Mouse (Mus musculus): ENCODE measurements around the gene Kcnj2. TPM values are rescaled to one million over a fixed set of nuclear protein-coding genes. Genes with fewer than 3 reads are reported as not detected.

The Kcnj2 gene
- polyA plus RNA-seq, 1 experiment from 2014 or later: 0.23 TPM

GRCm38 (mm10) chr11:111078107-111078506 is 12.1 kb downstream of the Kcnj2 start:
- no peaks in the 10 kb centered on the region for H3K9me3 ChIP-seq (replicated peaks; ENCODE audit: control insufficient read depth, low read length)
- H3K4me1 ChIP-seq (ENCODE audit: control insufficient read depth, insufficient read depth, low read length): no peaks in the 10 kb centered on the region
- H3K36me3 ChIP-seq (ENCODE audit: control insufficient read depth, insufficient read depth, low read length): no peaks in the 10 kb centered on the region
- no peak overlapping the region for H3K4me2 ChIP-seq (ENCODE audit: low read length)
- no peaks in the 10 kb centered on the region for H3K27me3 ChIP-seq (replicated peaks; ENCODE audit: control insufficient read depth, insufficient read depth, low read length)
- 83% methylated on average over 11 of the region's 11 CpGs for WGBS
- H3K9ac ChIP-seq (ENCODE audit: low read length): no peak overlapping the region
- H3K27ac ChIP-seq (ENCODE audit: low read depth, low read length): no peak overlapping the region
- no peak overlapping the region for H3K4me3 ChIP-seq (ENCODE audit: low read depth, low read length)
- no peak for DNase-seq (ENCODE audit: low spot score)
- ATAC-seq: no peak

- Histone ChIP-seq H3K4me2 (ENCODE audit: low read length) (no peak overlapping the region), H3K4me3 (ENCODE audit: low read depth, low read length) (no peak overlapping the region), H3K9ac (ENCODE audit: low read length) (no peak overlapping the region), H3K27ac (ENCODE audit: low read depth, low read length) (no peak overlapping the region), H3K4me1 (ENCODE audit: control insufficient read depth, insufficient read depth, low read length) (no peaks in the 10 kb centered on the region), H3K9me3 (replicated peaks; ENCODE audit: control insufficient read depth, low read length) (no peaks in the 10 kb centered on the region), H3K27me3 (replicated peaks; ENCODE audit: control insufficient read depth, insufficient read depth, low read length) (no peaks in the 10 kb centered on the region), H3K36me3 (ENCODE audit: control insufficient read depth, insufficient read depth, low read length) (no peaks in the 10 kb centered on the region)
- WGBS: 91% methylated on average over 2 of the region's 2 CpGs
- ATAC-seq (no peak), DNase-seq (ENCODE audit: low spot score) (no peak)
Measured at GRCm38 (mm10) chr11:111083009-111083408, 17.0 kb downstream of the Kcnj2 start.

- Histone ChIP-seq H3K36me3 (ENCODE audit: control insufficient read depth, insufficient read depth, low read length) (no peaks in the 10 kb centered on the region), H3K27me3 (replicated peaks; ENCODE audit: control insufficient read depth, insufficient read depth, low read length) (no peaks in the 10 kb centered on the region), H3K4me2 (ENCODE audit: low read length) (no peak overlapping the region), H3K9me3 (replicated peaks; ENCODE audit: control insufficient read depth, low read length) (no peaks in the 10 kb centered on the region), H3K27ac (ENCODE audit: low read depth, low read length) (no peak overlapping the region), H3K4me3 (ENCODE audit: low read depth, low read length) (no peak overlapping the region), H3K9ac (ENCODE audit: low read length) (no peak overlapping the region), H3K4me1 (ENCODE audit: control insufficient read depth, insufficient read depth, low read length) (no peaks in the 10 kb centered on the region)
- WGBS: 80% methylated on average over 6 of the region's 6 CpGs
- DNase-seq (ENCODE audit: low spot score): no peak
- no peak for ATAC-seq
Measured at GRCm38 (mm10) chr11:111086933-111087332, 21.0 kb downstream of the Kcnj2 start.

DNA sequence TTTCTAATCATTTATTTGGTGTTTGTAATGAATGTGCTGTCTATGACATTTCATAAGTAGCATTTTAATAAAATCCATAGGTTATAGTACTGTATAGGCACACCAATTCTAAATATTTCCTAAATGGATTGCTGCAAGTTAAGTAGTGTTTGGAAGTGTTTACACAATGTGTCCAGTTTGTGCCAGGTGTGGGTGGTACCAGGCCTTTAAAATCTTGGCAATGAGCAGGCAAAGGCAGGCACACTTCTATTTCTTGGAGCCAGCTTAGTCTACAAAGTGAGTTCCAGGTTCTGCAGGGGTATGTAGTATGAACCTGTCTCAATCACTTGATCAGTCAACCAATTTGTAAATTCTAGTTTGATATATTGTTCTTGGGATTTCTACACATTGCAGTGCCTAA is 22.3 kb downstream of the Kcnj2 start:
- no peak overlapping the region for H3K9ac ChIP-seq (ENCODE audit: low read length)
- H3K9me3 ChIP-seq (replicated peaks; ENCODE audit: control insufficient read depth, low read length): no peaks in the 10 kb centered on the region
- DNase-seq (ENCODE audit: low spot score): no peak
- H3K36me3 ChIP-seq (ENCODE audit: control insufficient read depth, insufficient read depth, low read length): no peaks in the 10 kb centered on the region
- no peaks in the 10 kb centered on the region for H3K27me3 ChIP-seq (replicated peaks; ENCODE audit: control insufficient read depth, insufficient read depth, low read length)
- H3K4me2 ChIP-seq (ENCODE audit: low read length): no peak overlapping the region
- H3K4me1 ChIP-seq (ENCODE audit: control insufficient read depth, insufficient read depth, low read length): no peaks in the 10 kb centered on the region
- H3K4me3 ChIP-seq (ENCODE audit: low read depth, low read length): no peak overlapping the region
- H3K27ac ChIP-seq (ENCODE audit: low read depth, low read length): no peak overlapping the region
- no peak for ATAC-seq

- H3K4me2 ChIP-seq (ENCODE audit: low read length): no peak overlapping the region
- H3K27ac ChIP-seq (ENCODE audit: low read depth, low read length): no peak overlapping the region
- WGBS: 69% methylated on average over 3 of the region's 3 CpGs
- H3K27me3 ChIP-seq (replicated peaks; ENCODE audit: control insufficient read depth, insufficient read depth, low read length): no peaks in the 10 kb centered on the region
- no peaks in the 10 kb centered on the region for H3K4me1 ChIP-seq (ENCODE audit: control insufficient read depth, insufficient read depth, low read length)
- H3K4me3 ChIP-seq (ENCODE audit: low read depth, low read length): no peak overlapping the region
- H3K36me3 ChIP-seq (ENCODE audit: control insufficient read depth, insufficient read depth, low read length): no peaks in the 10 kb centered on the region
- ATAC-seq (no peak), DNase-seq (ENCODE audit: low spot score) (no peak)
- no peak overlapping the region for H3K9ac ChIP-seq (ENCODE audit: low read length)
- no peaks in the 10 kb centered on the region for H3K9me3 ChIP-seq (replicated peaks; ENCODE audit: control insufficient read depth, low read length)
Measured at GRCm38 (mm10) chr11:111088812-111089211, 22.8 kb downstream of the Kcnj2 start.

DNA sequence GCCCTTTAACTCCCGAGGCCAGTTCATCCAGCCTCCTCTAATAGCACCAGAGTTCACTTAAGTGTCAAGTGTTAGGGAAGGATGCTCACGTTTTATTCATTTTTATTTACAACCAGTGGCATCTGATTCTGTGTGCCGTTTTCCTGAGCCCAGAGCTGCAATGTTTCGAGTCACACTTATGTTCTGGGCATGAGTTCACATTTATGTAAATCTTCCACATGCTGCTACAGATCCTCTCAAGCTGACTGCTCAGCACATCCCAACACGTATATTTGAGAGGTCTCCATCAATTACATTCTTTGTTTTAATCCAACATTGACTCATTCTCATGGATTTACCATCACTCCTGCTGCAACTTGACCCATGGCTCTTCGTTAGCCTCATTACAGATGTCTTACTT is 25.2 kb downstream of the Kcnj2 start:
- H3K4me2 ChIP-seq (ENCODE audit: low read length): no peak overlapping the region
- no peak overlapping the region for H3K4me3 ChIP-seq (ENCODE audit: low read depth, low read length)
- H3K4me1 ChIP-seq (ENCODE audit: control insufficient read depth, insufficient read depth, low read length): no peaks in the 10 kb centered on the region
- WGBS: 71% methylated on average over 6 of the region's 6 CpGs
- no peaks in the 10 kb centered on the region for H3K36me3 ChIP-seq (ENCODE audit: control insufficient read depth, insufficient read depth, low read length)
- no peak overlapping the region for H3K9ac ChIP-seq (ENCODE audit: low read length)
- no peaks in the 10 kb centered on the region for H3K27me3 ChIP-seq (replicated peaks; ENCODE audit: control insufficient read depth, insufficient read depth, low read length)
- H3K27ac ChIP-seq (ENCODE audit: low read depth, low read length): no peak overlapping the region
- H3K9me3 ChIP-seq (replicated peaks; ENCODE audit: control insufficient read depth, low read length): no peaks in the 10 kb centered on the region
- DNase-seq (ENCODE audit: low spot score) (no peak), ATAC-seq (no peak)

DNA sequence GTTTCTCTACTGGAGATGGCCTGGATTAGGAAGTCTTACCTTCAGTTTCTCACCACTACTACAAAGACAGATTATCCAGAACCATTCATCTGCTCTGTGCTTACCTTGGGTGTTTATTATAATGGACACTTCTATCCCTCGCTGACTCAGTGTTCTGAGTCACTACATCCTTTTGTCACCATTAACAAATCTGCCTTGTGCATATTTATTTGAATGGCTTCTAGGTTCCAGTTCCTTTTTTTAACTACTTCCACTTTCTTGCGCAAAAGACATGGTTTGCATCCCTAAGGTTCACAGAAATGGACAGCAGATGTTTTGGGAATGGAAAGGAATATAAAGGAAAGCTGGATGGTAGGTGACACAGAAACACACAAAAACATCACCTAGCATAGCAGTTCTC is 27.0 kb downstream of the Kcnj2 start:
- H3K9ac ChIP-seq (ENCODE audit: low read length): no peak overlapping the region
- DNase-seq (ENCODE audit: low spot score): no peak
- no peaks in the 10 kb centered on the region for H3K4me1 ChIP-seq (ENCODE audit: control insufficient read depth, insufficient read depth, low read length)
- H3K27me3 ChIP-seq (replicated peaks; ENCODE audit: control insufficient read depth, insufficient read depth, low read length): no peaks in the 10 kb centered on the region
- no peak overlapping the region for H3K4me2 ChIP-seq (ENCODE audit: low read length)
- H3K4me3 ChIP-seq (ENCODE audit: low read depth, low read length): no peak overlapping the region
- H3K9me3 ChIP-seq (replicated peaks; ENCODE audit: control insufficient read depth, low read length): no peaks in the 10 kb centered on the region
- ATAC-seq: no peak
- no peaks in the 10 kb centered on the region for H3K36me3 ChIP-seq (ENCODE audit: control insufficient read depth, insufficient read depth, low read length)
- no peak overlapping the region for H3K27ac ChIP-seq (ENCODE audit: low read depth, low read length)
- WGBS: 91% methylated on average over 2 of the region's 2 CpGs

DNA sequence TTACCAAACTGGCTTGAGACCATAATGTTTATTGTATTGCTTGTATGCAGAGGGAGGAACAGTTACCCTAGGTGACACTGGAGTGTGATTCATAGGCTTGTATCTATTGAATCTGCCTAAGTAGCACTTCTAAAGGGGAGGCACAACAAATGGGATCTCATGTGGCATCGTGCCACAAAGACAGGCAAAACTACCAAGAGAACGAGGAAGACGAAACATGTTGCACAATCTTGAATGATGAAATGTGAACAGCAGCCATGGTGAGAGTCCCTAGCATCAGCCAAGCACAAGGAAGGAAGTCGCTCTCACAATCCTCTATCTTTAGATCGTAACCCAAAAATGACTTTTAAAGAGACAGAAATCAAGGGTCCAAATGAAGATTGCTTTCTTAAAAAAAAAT is 30.6 kb downstream of the Kcnj2 start:
- Histone ChIP-seq H3K4me1 (ENCODE audit: control insufficient read depth, insufficient read depth, low read length) (no peaks in the 10 kb centered on the region), H3K9ac (ENCODE audit: low read length) (no peak overlapping the region), H3K36me3 (ENCODE audit: control insufficient read depth, insufficient read depth, low read length) (no peaks in the 10 kb centered on the region), H3K27ac (ENCODE audit: low read depth, low read length) (no peak overlapping the region), H3K9me3 (replicated peaks; ENCODE audit: control insufficient read depth, low read length) (no peaks in the 10 kb centered on the region), H3K4me3 (ENCODE audit: low read depth, low read length) (no peak overlapping the region), H3K27me3 (replicated peaks; ENCODE audit: control insufficient read depth, insufficient read depth, low read length) (no peaks in the 10 kb centered on the region), H3K4me2 (ENCODE audit: low read length) (no peak overlapping the region)
- 87% methylated on average over 5 of the region's 5 CpGs for WGBS
- ATAC-seq: no peak
- DNase-seq (ENCODE audit: low spot score): no peak

DNA sequence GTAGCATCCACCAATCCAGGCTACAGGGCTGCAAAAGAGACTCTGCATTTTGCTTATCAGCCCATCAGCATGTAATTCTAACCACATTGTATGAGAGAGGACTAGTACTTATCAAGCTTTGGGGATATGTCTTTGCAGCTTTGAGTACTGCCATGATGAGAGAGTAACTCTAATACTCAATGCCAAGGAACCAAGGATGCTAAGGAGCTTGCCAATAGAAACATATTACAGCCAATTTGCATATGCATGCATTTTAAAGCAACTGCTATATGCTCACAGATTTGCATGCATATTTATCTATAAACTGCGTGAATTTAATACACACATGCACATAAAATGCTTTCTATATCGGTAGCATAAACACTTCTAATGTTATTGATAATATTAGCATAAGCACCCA is 34.2 kb downstream of the Kcnj2 start:
- Histone ChIP-seq H3K9ac (ENCODE audit: low read length) (no peak overlapping the region), H3K4me3 (ENCODE audit: low read depth, low read length) (no peak overlapping the region), H3K27ac (ENCODE audit: low read depth, low read length) (no peak overlapping the region), H3K9me3 (replicated peaks; ENCODE audit: control insufficient read depth, low read length) (no peaks in the 10 kb centered on the region), H3K36me3 (ENCODE audit: control insufficient read depth, insufficient read depth, low read length) (no peaks in the 10 kb centered on the region), H3K4me2 (ENCODE audit: low read length) (no peak overlapping the region), H3K27me3 (replicated peaks; ENCODE audit: control insufficient read depth, insufficient read depth, low read length) (no peaks in the 10 kb centered on the region), H3K4me1 (ENCODE audit: control insufficient read depth, insufficient read depth, low read length) (no peaks in the 10 kb centered on the region)
- no peak for ATAC-seq
- peak; percentile 69 for DNase-seq (ENCODE audit: low spot score)
- WGBS: 74% methylated on average over 2 of the region's 2 CpGs

- Histone ChIP-seq H3K4me3 (ENCODE audit: low read depth, low read length) (no peak overlapping the region), H3K4me2 (ENCODE audit: low read length) (no peak overlapping the region), H3K27ac (ENCODE audit: low read depth, low read length) (no peak overlapping the region), H3K9ac (ENCODE audit: low read length) (no peak overlapping the region), H3K4me1 (ENCODE audit: control insufficient read depth, insufficient read depth, low read length) (no peaks in the 10 kb centered on the region), H3K36me3 (ENCODE audit: control insufficient read depth, insufficient read depth, low read length) (no peaks in the 10 kb centered on the region), H3K9me3 (replicated peaks; ENCODE audit: control insufficient read depth, low read length) (no peaks in the 10 kb centered on the region), H3K27me3 (replicated peaks; ENCODE audit: control insufficient read depth, insufficient read depth, low read length) (no peaks in the 10 kb centered on the region)
- ATAC-seq (no peak), DNase-seq (ENCODE audit: low spot score) (no peak)
- 92% methylated on average over 4 of the region's 4 CpGs for WGBS
Measured at GRCm38 (mm10) chr11:111100651-111101050, 34.7 kb downstream of the Kcnj2 start.

Measured in forebrain, embryonic 14.5 days (tissue).